Mouse (Mus musculus) kidney, embryonic 14.5 days (tissue): ENCODE data around the gene Exoc1. TPM values are rescaled to one million over a fixed set of nuclear protein-coding genes. Genes with fewer than 3 reads are reported as not detected.
A peak's percentile ranks its signal among the peaks of the same experiment; 100 is the strongest.

Source experiments
- ATAC-seq: fragments of 200-750 bp; cut with Nextera tagmentation; 2 replicates; pipeline ENCODE4 v1.8.0; 2017; ENCODE audit warnings: moderate number of reproducible peaks, mild to moderate bottlenecking, moderate TSS enrichment, moderate library complexity; ENCODE audit not compliant: low FRiP score, low TSS enrichment
- H3K27ac ChIP-seq: fragments of 300-500 bp; sonication (generic); 2 replicates; pipeline ENCODE4 v1.5.1; 2014; ENCODE audit warnings: low read depth, mild to moderate bottlenecking, low read length, moderate library complexity, mixed read lengths
- H3K27me3 ChIP-seq: fragments of 300-500 bp; sonication (generic); 2 replicates; pipeline ENCODE4 v1.6.1; 2014; ENCODE audit warnings: mild to moderate bottlenecking, low read length; ENCODE audit not compliant: control insufficient read depth, insufficient read depth
- H3K36me3 ChIP-seq: fragments of 300-500 bp; sonication (generic); 2 replicates; pipeline ENCODE4 v1.6.1; 2014; ENCODE audit warnings: low read length, mixed read lengths; ENCODE audit not compliant: control insufficient read depth, insufficient read depth
- H3K4me1 ChIP-seq: fragments of 300-500 bp; sonication (generic); 2 replicates; pipeline ENCODE4 v1.6.1; 2014; ENCODE audit warnings: low read length, mixed read lengths; ENCODE audit not compliant: control insufficient read depth, insufficient read depth
- H3K4me2 ChIP-seq: fragments of 300-500 bp; sonication (generic); replicated peaks from 2 replicates; pipeline ENCODE4 v1.6.1; 2014; ENCODE audit warnings: low read depth, mild to moderate bottlenecking, low read length
- H3K4me3 ChIP-seq: fragments of 300-500 bp; sonication (generic); 2 replicates; pipeline ENCODE4 v1.5.1; 2014; ENCODE audit warnings: mild to moderate bottlenecking, low read length
- H3K9ac ChIP-seq: fragments of 300-500 bp; sonication (generic); 2 replicates; pipeline ENCODE4 v1.6.1; 2014; ENCODE audit warnings: low read depth, mild to moderate bottlenecking, low read length, moderate library complexity
- H3K9me3 ChIP-seq: fragments of 300-500 bp; sonication (generic); 2 replicates; pipeline ENCODE4 v1.6.1; 2016; ENCODE audit warnings: low read length; ENCODE audit not compliant: control insufficient read depth
- WGBS: fragments of 180-500 bp; shearing (Covaris S2); extraction: QIAGEN DNeasy Blood & Tissue Kit; methylation state at CpG from one replicate; pipeline ENCODE4 v1.1.7; 2014; 5-methylcytosine and 5-hydroxymethylcytosine counted together
- polyA plus RNA-seq: library from polyadenylated mRNA; unstranded; fragments of >200 nt; fragmentation: Nextera tagmentation; extraction: Ambion mirVana; gene quantifications from 2 replicates; pipeline ENCODE4 v1.2.1, GENCODE M21; 2014

Gene Exoc1
- polyA plus RNA-seq, 1 experiment from 2014 or later: 41.3 TPM

- H3K27ac ChIP-seq: peak within 1 kb of the TSS; percentile 82
- peak within 1 kb of the TSS; percentile 88 for H3K4me3 ChIP-seq
- no peaks in the 10 kb centered on the region for H3K9me3 ChIP-seq
- 0 out of 2 replicates have a peak, but pooled peaks cover 3% of the 10 kb centered on the region for H3K4me1 ChIP-seq
- H3K36me3 ChIP-seq: peaks cover 19% of the 10 kb centered on the region
- H3K9ac ChIP-seq: peak within 1 kb of the TSS; percentile 90
- ATAC-seq: peak; percentile 98
- no peaks in the 10 kb centered on the region for H3K27me3 ChIP-seq
- WGBS: under 1% methylated on average over 82 of the region's 92 CpGs
- peak within 1 kb of the TSS; percentile 50 for H3K4me2 ChIP-seq
Measured at GRCm38 (mm10) chr5:76588551-76589283, 59.6 kb downstream of the Exoc1 start, which contains the start of gene Cep135. Cep135 (plus strand) TSS chr5:76588698.

- Histone ChIP-seq H3K9ac (peak overlapping the region; percentile 90; the same call in 1 of the 2 replicates), H3K4me3 (peak overlapping the region; percentile 88), H3K36me3 (peaks cover 21% of the 10 kb centered on the region), H3K27me3 (no peaks in the 10 kb centered on the region), H3K4me1 (0 out of 2 replicates have a peak, but pooled peaks cover 3% of the 10 kb centered on the region), H3K9me3 (no peaks in the 10 kb centered on the region), H3K4me2 (peak overlapping the region; percentile 50), H3K27ac (no peak overlapping the region)
- no peak for ATAC-seq
- WGBS: 5% methylated on average over 7 of the region's 7 CpGs
Measured at GRCm38 (mm10) chr5:76589311-76589710, 60.2 kb downstream of the Exoc1 start.

- no peak for ATAC-seq
- Histone ChIP-seq H3K9me3 (no peaks in the 10 kb centered on the region), H3K36me3 (peaks cover 28% of the 10 kb centered on the region), H3K4me1 (0 out of 2 replicates have a peak, but pooled peaks cover 3% of the 10 kb centered on the region), H3K9ac (no peak overlapping the region), H3K27ac (no peak overlapping the region), H3K4me2 (no peak overlapping the region), H3K4me3 (no peak overlapping the region), H3K27me3 (no peaks in the 10 kb centered on the region)
- WGBS: 81% methylated on average over 2 of the region's 2 CpGs
Measured at GRCm38 (mm10) chr5:76590009-76590408, 60.9 kb downstream of the Exoc1 start.

DNA sequence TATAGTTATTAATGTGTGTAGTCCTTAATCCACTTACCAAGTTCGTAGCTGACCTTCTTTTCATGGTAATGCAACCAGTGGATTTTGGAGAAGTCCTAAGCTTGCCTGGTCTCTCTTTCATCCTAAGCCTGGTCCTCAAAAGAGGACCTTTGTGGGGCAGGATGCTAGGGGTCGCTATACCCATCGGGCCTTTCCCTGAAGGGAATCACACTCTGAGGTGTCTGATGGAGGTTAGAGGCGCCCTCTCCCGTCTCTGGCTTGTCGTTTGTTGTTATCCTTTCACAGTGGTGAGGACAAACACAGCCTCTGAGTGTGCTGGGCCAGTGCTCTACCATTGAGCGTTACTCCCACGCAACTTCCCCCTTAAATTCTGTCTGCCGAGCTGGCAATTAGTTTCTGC, 62.8 kb downstream of the Exoc1 start:
- 51% methylated on average over 9 of the region's 9 CpGs for WGBS
- Histone ChIP-seq H3K9ac (no peak overlapping the region), H3K27me3 (no peaks in the 10 kb centered on the region), H3K9me3 (no peaks in the 10 kb centered on the region), H3K4me2 (no peak overlapping the region), H3K36me3 (peaks cover 47% of the 10 kb centered on the region), H3K27ac (no peak overlapping the region), H3K4me1 (0 out of 2 replicates have a peak, but pooled peaks cover 3% of the 10 kb centered on the region), H3K4me3 (no peak overlapping the region)
- no peak for ATAC-seq

GRCm38 (mm10) chr5:76609702-76610370, 80.7 kb downstream of the Exoc1 start:
- Histone ChIP-seq H3K36me3 (peaks cover 56% of the 10 kb centered on the region), H3K9me3 (no peaks in the 10 kb centered on the region), H3K4me1 (no peaks in the 10 kb centered on the region), H3K9ac (no peak overlapping the region), H3K4me2 (no peak overlapping the region), H3K27me3 (no peaks in the 10 kb centered on the region), H3K4me3 (no peak overlapping the region), H3K27ac (no peak overlapping the region)
- ATAC-seq: no peak
- WGBS: 92% methylated on average over 8 of the region's 8 CpGs

GRCm38 (mm10) chr5:76612867-76613499, 83.9 kb downstream of the Exoc1 start:
- H3K27ac ChIP-seq: no peak overlapping the region
- H3K4me1 ChIP-seq: no peaks in the 10 kb centered on the region
- no peak overlapping the region for H3K4me2 ChIP-seq
- H3K9ac ChIP-seq: no peak overlapping the region
- H3K9me3 ChIP-seq: no peaks in the 10 kb centered on the region
- no peaks in the 10 kb centered on the region for H3K27me3 ChIP-seq
- no peak overlapping the region for H3K4me3 ChIP-seq
- WGBS: 86% methylated on average over 6 of the region's 6 CpGs
- H3K36me3 ChIP-seq: peaks cover 73% of the 10 kb centered on the region
- no peak for ATAC-seq

DNA sequence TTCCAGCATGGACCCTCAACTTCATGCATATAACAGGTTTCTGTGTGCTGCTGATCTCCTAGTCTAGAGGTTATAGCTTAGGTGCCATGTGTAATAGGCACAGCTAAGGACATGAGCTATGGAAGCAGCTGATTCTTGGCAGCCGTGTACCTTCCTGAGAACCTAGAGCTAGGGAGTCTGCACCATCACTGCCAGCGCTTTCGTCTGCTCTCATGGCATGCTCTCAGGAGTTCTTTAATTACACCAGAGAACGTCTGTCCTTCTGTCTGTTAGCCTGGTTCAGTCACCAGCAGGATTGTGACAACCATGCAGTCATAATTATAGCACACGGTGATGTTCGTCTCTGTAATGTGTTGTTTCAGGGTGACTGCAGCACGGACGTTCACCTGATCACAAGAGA, 86.2 kb downstream of the Exoc1 start:
- Histone ChIP-seq H3K4me1 (no peaks in the 10 kb centered on the region), H3K4me2 (no peak overlapping the region), H3K36me3 (peaks cover 68% of the 10 kb centered on the region), H3K9ac (no peak overlapping the region), H3K9me3 (no peaks in the 10 kb centered on the region), H3K4me3 (no peak overlapping the region), H3K27me3 (no peaks in the 10 kb centered on the region), H3K27ac (no peak overlapping the region)
- ATAC-seq: no peak
- WGBS: 94% methylated on average over 8 of the region's 8 CpGs

- Histone ChIP-seq H3K4me1 (no peaks in the 10 kb centered on the region), H3K4me3 (no peak overlapping the region), H3K27me3 (no peaks in the 10 kb centered on the region), H3K9me3 (no peaks in the 10 kb centered on the region), H3K36me3 (peaks cover 62% of the 10 kb centered on the region), H3K27ac (no peak overlapping the region), H3K9ac (no peak overlapping the region), H3K4me2 (no peak overlapping the region)
- no peak for ATAC-seq
- 85% methylated on average over 2 of the region's 2 CpGs for WGBS
Measured at GRCm38 (mm10) chr5:76616196-76616747, 87.2 kb downstream of the Exoc1 start.
